Mouse (Mus musculus) adrenal gland, postnatal 10 days (tissue): ENCODE results near the gene Rad54l2. TPM values are rescaled to one million over a fixed set of nuclear protein-coding genes. Genes with fewer than 3 reads are reported as not detected.

Source experiments
- DNase-seq: peaks from one replicate; pipeline ENCODE4 v3.0.0; 2021; ENCODE audit warnings: mixed read lengths
- total RNA-seq, 2 experiments: library from RNA; stranded (reverse); gene quantifications; 2 replicates each; pipeline ENCODE4 v1.2.3; 2021

Gene Rad54l2
- total RNA-seq, 2 experiments from 2014 or later, result 19.6 to 22.2 TPM

- DNase-seq, result no peak
Measured at GRCm38 (mm10) chr9:106675965-106676364, 113.0 kb downstream of the Rad54l2 start.

GRCm38 (mm10) chr9:106675480-106675879 is 113.5 kb downstream of the Rad54l2 start:
- peak; percentile 89 for DNase-seq

- DNase-seq, result no peak
Measured at GRCm38 (mm10) chr9:106673860-106674259, 115.1 kb downstream of the Rad54l2 start.

GRCm38 (mm10) chr9:106664856-106665255 is 124.1 kb downstream of the Rad54l2 start:
- no peak for DNase-seq

- no peak for DNase-seq
Measured at GRCm38 (mm10) chr9:106664433-106664832, 124.6 kb downstream of the Rad54l2 start.

- no peak for DNase-seq
Measured at GRCm38 (mm10) chr9:106663200-106663599, 125.8 kb downstream of the Rad54l2 start.

- DNase-seq, result no peak
Measured at GRCm38 (mm10) chr9:106659935-106660334, 129.1 kb downstream of the Rad54l2 start.

GRCm38 (mm10) chr9:106659441-106659840 is 129.6 kb downstream of the Rad54l2 start:
- DNase-seq, result no peak

- no peak for DNase-seq
Measured at GRCm38 (mm10) chr9:106657592-106657991, 131.4 kb downstream of the Rad54l2 start.

- no peak for DNase-seq
Measured at GRCm38 (mm10) chr9:106656820-106657219, 132.2 kb downstream of the Rad54l2 start.

GRCm38 (mm10) chr9:106655884-106656720 is 132.9 kb downstream of the Rad54l2 start, which contains the start of gene Grm2:
Gene Grm2, minus strand, starts transcription at chr9:106656082.
- DNase-seq, result peak; percentile 88

- no peak for DNase-seq
Measured at GRCm38 (mm10) chr9:106652720-106653119, 136.3 kb downstream of the Rad54l2 start.

- DNase-seq, result no peak
Measured at GRCm38 (mm10) chr9:106647226-106647625, 141.8 kb downstream of the Rad54l2 start.

GRCm38 (mm10) chr9:106645684-106646271 is 143.2 kb downstream of the Rad54l2 start:
- no peak for DNase-seq

GRCm38 (mm10) chr9:106643787-106644186 is 145.2 kb downstream of the Rad54l2 start:
- no peak for DNase-seq

- peak; percentile 92 for DNase-seq
Measured at GRCm38 (mm10) chr9:106643128-106643527, 145.9 kb downstream of the Rad54l2 start.

- no peak for DNase-seq
Measured at GRCm38 (mm10) chr9:106641346-106641745, 147.6 kb downstream of the Rad54l2 start.

- no peak for DNase-seq
Measured at GRCm38 (mm10) chr9:106638154-106638553, 150.8 kb downstream of the Rad54l2 start.

Other genes starting within 250 kb of the Rad54l2 start
- gene Iqcf3, start 227.6 kb downstream of the Rad54l2 start, total RNA-seq, result not detected
- not detected for gene Iqcf4, start 218.2 kb downstream of the Rad54l2 start, total RNA-seq
- gene Iqcf6, start 162.6 kb downstream of the Rad54l2 start, total RNA-seq, result not detected
- not detected for gene Grm2, start 133.1 kb downstream of the Rad54l2 start, total RNA-seq
- gene Tex264, start 103.3 kb downstream of the Rad54l2 start, total RNA-seq, result 10 to 100 TPM; 76.4 to 79.0 TPM
- 10 to 100 TPM; 23.9 to 29.2 TPM for gene Dcaf1, start 32.7 kb upstream of the Rad54l2 start, total RNA-seq
- gene Rbm15b, start 98.2 kb upstream of the Rad54l2 start, total RNA-seq, result 10 to 100 TPM; 25.6 to 26.2 TPM
- 100 to 1,000 TPM; 178 to 231 TPM for gene Manf, start 102.8 kb upstream of the Rad54l2 start, total RNA-seq